Comparison of ENCODE assay signal across 12 mouse cellular contexts in the genomic region with DNA sequence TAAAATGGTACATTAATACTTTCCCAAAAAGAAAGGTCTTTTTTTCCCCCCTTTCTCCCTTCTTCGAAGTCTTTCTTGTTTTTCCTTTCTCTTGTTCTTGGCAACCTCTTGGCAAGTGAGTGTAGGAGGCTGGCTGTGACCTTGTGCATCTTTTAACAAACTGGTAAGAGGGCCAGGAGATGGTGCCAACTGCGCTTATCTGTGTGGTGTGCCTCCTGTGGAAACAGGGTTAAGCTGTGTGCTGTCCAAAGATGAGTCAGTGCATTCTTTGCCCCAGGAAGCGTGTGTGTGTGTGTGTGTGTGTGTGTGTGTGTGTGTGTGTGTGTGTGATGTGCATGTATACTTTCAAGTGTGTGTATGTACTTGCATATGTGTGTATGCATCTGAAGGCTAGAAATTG. TPM values are rescaled to one million over a fixed set of nuclear protein-coding genes. Genes with fewer than 3 reads are reported as not detected.
DNase-seq lines count a peak whose midpoint lies in the region; ATAC-seq and TF ChIP-seq lines count a peak whose summit lies in the region.
"Had no signal": no experiment of that assay in that cellular context is flagged by ENCODE, and none has a peak within 500 bp of the region (broad histone marks: within the 10 kb centered on the region; RNA-seq: fewer than 3 reads in every experiment).

No protein-coding gene starts in this region.

- TF ChIP-seq POLR2A in heart, adult 2 months (IDR thresholded peaks at IDR 0.05; ENCODE audit: insufficient read depth, low read depth, low read length) = no peak

- no peaks in the 10 kb centered on the region for H3K36me3 ChIP-seq in heart, adult 2 months (ENCODE audit: control insufficient read depth, insufficient read depth, low read length)
- H3K36me3 ChIP-seq in heart, embryonic 11.5 days (ENCODE audit: control insufficient read depth, insufficient read depth, low read length) = no peaks in the 10 kb centered on the region
- H3K36me3 ChIP-seq in heart, postnatal 0 days (replicated peaks; ENCODE audit: control insufficient read depth, insufficient read depth, low read length) = no peaks in the 10 kb centered on the region
- H3K36me3 ChIP-seq in hindbrain, embryonic 14.5 days (replicated peaks; ENCODE audit: control insufficient read depth, insufficient read depth) = no peaks in the 10 kb centered on the region
- H3K36me3 ChIP-seq: hindbrain, embryonic 15.5 days had no signal

- H3K79me2 ChIP-seq in heart, adult 2 months (replicated peaks; ENCODE audit: control insufficient read depth, insufficient read depth, low read length) = no peaks in the 10 kb centered on the region

- H3K4me2 ChIP-seq in heart, embryonic 11.5 days = no peak overlapping the region
- no peak overlapping the region for H3K4me2 ChIP-seq in heart, postnatal 0 days (ENCODE audit: low read depth, low read length)
- H3K4me2 ChIP-seq in hindbrain, embryonic 14.5 days (replicated peaks) = no peak overlapping the region
- H3K4me2 ChIP-seq: hindbrain, embryonic 15.5 days; lung, embryonic 14.5 days had no signal

- intact Hi-C loops in heart, adult 2 months (cut with DNase I) = loop anchor here (2.0 kb wide), 1 partner anchor 71 kb away; no protein-coding TSS in a partner anchor

- TF ChIP-seq EP300 in heart, adult 2 months (IDR thresholded peaks at IDR 0.05; ENCODE audit: insufficient read depth, low read depth, low read length) = 0 out of 2 replicates have a peak, but pooled peaks have one; percentile 46
- TF ChIP-seq EP300 in heart, postnatal 0 days (IDR thresholded peaks at IDR 0.05; ENCODE audit: low read depth) = no peak

- 33% methylated on average over 3 of the region's 3 CpGs for WGBS in heart, adult 2 months
- 70% methylated on average over 3 of the region's 3 CpGs for WGBS in heart, embryonic 11.5 days (ENCODE audit: insufficient replicate concordance)
- WGBS in heart, postnatal 0 days = 53% methylated on average over 3 of the region's 3 CpGs
- WGBS in hindbrain, embryonic 14.5 days = 77% methylated on average over 3 of the region's 3 CpGs

- no peaks in the 10 kb centered on the region for H3K9me3 ChIP-seq in heart, embryonic 11.5 days (replicated peaks; ENCODE audit: control insufficient read depth, low read length)
- H3K9me3 ChIP-seq in heart, postnatal 0 days (replicated peaks; ENCODE audit: control insufficient read depth, low read length) = no peaks in the 10 kb centered on the region
- no peaks in the 10 kb centered on the region for H3K9me3 ChIP-seq in hindbrain, embryonic 14.5 days (ENCODE audit: control insufficient read depth, low read length)
- H3K9me3 ChIP-seq: hindbrain, embryonic 15.5 days had no signal

- ATAC-seq in heart, embryonic 11.5 days (replicated peaks; ENCODE audit: insufficient number of reproducible peaks, low FRiP score, low TSS enrichment) = no peak
- ATAC-seq in heart, postnatal 0 days (ENCODE audit: insufficient read depth, low read depth) = 0 out of 2 replicates have a peak, but pooled peaks have one; percentile 62
- no peak for ATAC-seq in monocyte, adult 5-6 weeks (replicated peaks; ENCODE audit: insufficient number of reproducible peaks, low FRiP score, low TSS enrichment, poor library complexity, severe bottlenecking)
- no peak for ATAC-seq in hindbrain, embryonic 14.5 days (ENCODE audit: low FRiP score)
- ATAC-seq: CD4-positive, CD25-positive, alpha-beta regulatory T cell, adult 4 months had no signal

- peaks cover 1% of the 10 kb centered on the region; the same call in 1 of the 2 replicates for H3K4me1 ChIP-seq in heart, adult 2 months (ENCODE audit: control insufficient read depth, insufficient read depth, low read length)
- H3K4me1 ChIP-seq in heart, embryonic 11.5 days (ENCODE audit: control insufficient read depth, insufficient read depth, low read length) = peaks cover 3% of the 10 kb centered on the region
- peaks cover 6% of the 10 kb centered on the region; the same call in 1 of the 2 replicates for H3K4me1 ChIP-seq in heart, postnatal 0 days (ENCODE audit: control insufficient read depth, insufficient read depth)
- H3K4me1 ChIP-seq in hindbrain, embryonic 14.5 days (replicated peaks; ENCODE audit: control insufficient read depth, insufficient read depth, low read length) = peaks cover 23% of the 10 kb centered on the region

- DNase-seq in heart, adult 2 months = peak; percentile 25 to 66
- peak; percentile 89 for DNase-seq in 416B (ENCODE audit: low read depth)
- peak; percentile 79 for DNase-seq in brain, adult 2 months (ENCODE audit: low read depth, low spot score)
- no peak for DNase-seq in heart, postnatal 0 days (ENCODE audit: low spot score)
- no peak for DNase-seq in spleen, adult 18-20 months
- DNase-seq in hindbrain, embryonic 14.5 days (ENCODE audit: low spot score) = no peak
- DNase-seq: lung, embryonic 14.5 days; thymus, postnatal 4 days had no signal

- no peaks in the 10 kb centered on the region for H3K27me3 ChIP-seq in heart, adult 2 months (ENCODE audit: control insufficient read depth, insufficient read depth, low read length)
- no peaks in the 10 kb centered on the region for H3K27me3 ChIP-seq in heart, embryonic 11.5 days (ENCODE audit: control insufficient read depth, insufficient read depth, low read length)
- H3K27me3 ChIP-seq in heart, postnatal 0 days (ENCODE audit: control insufficient read depth, insufficient read depth, low read length) = no peaks in the 10 kb centered on the region
- H3K27me3 ChIP-seq in hindbrain, embryonic 14.5 days (ENCODE audit: control insufficient read depth, insufficient read depth, low read length) = no peaks in the 10 kb centered on the region
- H3K27me3 ChIP-seq: hindbrain, embryonic 15.5 days had no signal

- TF ChIP-seq CTCF in heart, adult 2 months (IDR thresholded peaks at IDR 0.05) = no peak
- peak; percentile 13; the same call in 1 of the 2 replicates for TF ChIP-seq CTCF in heart, postnatal 0 days (IDR thresholded peaks at IDR 0.05; ENCODE audit: low read depth)

- H3K9ac ChIP-seq in heart, adult 2 months (ENCODE audit: low read depth, low read length) = no peak overlapping the region
- no peak overlapping the region for H3K9ac ChIP-seq in heart, embryonic 11.5 days (ENCODE audit: low read depth, low read length)
- H3K9ac ChIP-seq in heart, postnatal 0 days (replicated peaks; ENCODE audit: low read depth, low read length) = no peak overlapping the region
- no peak overlapping the region for H3K9ac ChIP-seq in hindbrain, embryonic 14.5 days
- H3K9ac ChIP-seq: hindbrain, embryonic 15.5 days; lung, embryonic 14.5 days had no signal

- H3K4me3 ChIP-seq in heart, adult 2 months = no peak overlapping the region
- no peak overlapping the region for H3K4me3 ChIP-seq in heart, embryonic 11.5 days (ENCODE audit: low read depth, low read length)
- H3K4me3 ChIP-seq in heart, postnatal 0 days (ENCODE audit: low read depth, low read length) = no peak overlapping the region
- no peak overlapping the region for H3K4me3 ChIP-seq in hindbrain, embryonic 14.5 days (replicated peaks; ENCODE audit: low read length)
- H3K4me3 ChIP-seq: hindbrain, embryonic 15.5 days had no signal

- no peak overlapping the region; the same call in 1 of the 2 replicates for H3K27ac ChIP-seq in heart, adult 2 months
- H3K27ac ChIP-seq in heart, embryonic 11.5 days (ENCODE audit: low read depth, low read length) = no peak overlapping the region
- H3K27ac ChIP-seq in heart, postnatal 0 days (ENCODE audit: low read depth) = no peak overlapping the region
- no peak overlapping the region for H3K27ac ChIP-seq in hindbrain, embryonic 14.5 days
- H3K27ac ChIP-seq: hindbrain, embryonic 15.5 days had no signal

RNA-seq across cellular contexts. Expression of a gene that starts 7.3 kb away (rescaled TPM):
- total RNA-seq in heart, adult 2 months (2021) = 10 to 100 TPM; 24.1 to 31.3 TPM
- 7.6 and 14.2 TPM in 2 replicates for polyA plus RNA-seq in heart, adult 2 months (2012; rRNA removed)
- 5.6 and 8.8 TPM in 2 replicates for polyA plus RNA-seq in heart, embryonic 11.5 days (2014; fragmentation: Nextera tagmentation; extraction: Ambion mirVana)
- total RNA-seq in heart, postnatal 0 days (2014; rRNA removed; ENCODE audit: low replicate concordance) = 13.8 and 25.7 TPM in 2 replicates
- polyA plus RNA-seq in heart, postnatal 0 days (2015; fragmentation: Nextera tagmentation; extraction: Ambion mirVana) = 7.8 and 8.7 TPM in 2 replicates
- 1.5 to 3.3 TPM (median 1.5 TPM) in 3 replicates for total RNA-seq in monocyte, adult 5-6 weeks (2017)
- polyA plus RNA-seq in hindbrain, embryonic 14.5 days (2014; fragmentation: Nextera tagmentation; extraction: Ambion mirVana) = 26.6 and 27.4 TPM in 2 replicates

Comparison
In these comparisons a context has a peak if more than half of its experiments do, and no peak if none do; other contexts are left out.
1. DNase-seq: peak in heart, adult 2 months (2 of 2), 416B (single experiment) and brain, adult 2 months (single experiment); none in heart, postnatal 0 days (single experiment), spleen, adult 18-20 months (0 of 2) and hindbrain, embryonic 14.5 days (single experiment).